Mouse (Mus musculus): Measurements from ENCODE around the gene Rab13.

GRCm38 (mm10) chr3:90179566-90179965 is 33.9 kb upstream of the Rab13 start:
- TF ChIP-seq TAL1 (IDR thresholded peaks at IDR 0.05; ENCODE audit: low read length) (no peak), GATA1 (IDR thresholded peaks at IDR 0.05; ENCODE audit: low read length) (no peak)
